ENCODE assay signal across 24 mouse cellular contexts in genomic region chr8:57575336-57575735, GRCm38 (mm10).
A peak's percentile ranks its signal among the peaks of the same experiment; 100 is the strongest.
DNase-seq lines count a peak whose midpoint lies in the region; ATAC-seq lines count a peak whose summit lies in the region.
"Had no signal": no experiment of that assay in that cellular context is flagged by ENCODE, and none has a peak within 500 bp of the region (broad histone marks: within the 10 kb centered on the region; RNA-seq: fewer than 3 reads in every experiment).

No protein-coding gene starts in this region.

- WGBS in liver, embryonic 13.5 days (ENCODE audit: insufficient replicate concordance): 73% methylated on average over 9 of the region's 9 CpGs

- no peak overlapping the region for H3K4me3 ChIP-seq in liver, embryonic 13.5 days (replicated peaks)
- H3K4me3 ChIP-seq: embryonic facial prominence, embryonic 15.5 days; forebrain, embryonic 10.5 days; gastrocnemius, adult 2 months; heart, embryonic 10.5 days; hindbrain, embryonic 10.5 days; left cerebral cortex, adult 2 months; limb, embryonic 10.5 days; midbrain, embryonic 10.5 days; neural tube, embryonic 13.5 days had no signal

- peak overlapping the region; percentile 48; the same call in 1 of the 2 replicates for H3K4me2 ChIP-seq in liver, embryonic 13.5 days
- H3K4me2 ChIP-seq: embryonic facial prominence, embryonic 15.5 days; neural tube, embryonic 13.5 days had no signal

- H3K9ac ChIP-seq in liver, embryonic 13.5 days: peak overlapping the region; percentile 22; the same call in 1 of the 2 replicates
- H3K9ac ChIP-seq: embryonic facial prominence, embryonic 15.5 days; neural tube, embryonic 13.5 days had no signal

- H3K36me3 ChIP-seq in liver, embryonic 13.5 days: no peaks in the 10 kb centered on the region
- H3K36me3 ChIP-seq: embryonic facial prominence, embryonic 15.5 days; heart, embryonic 10.5 days; hindbrain, embryonic 10.5 days; neural tube, embryonic 13.5 days had no signal

- H3K9me3 ChIP-seq in liver, embryonic 13.5 days (replicated peaks): no peaks in the 10 kb centered on the region
- H3K9me3 ChIP-seq: embryonic facial prominence, embryonic 15.5 days; forebrain, embryonic 10.5 days; heart, embryonic 10.5 days; hindbrain, embryonic 10.5 days; limb, embryonic 10.5 days; midbrain, embryonic 10.5 days; neural tube, embryonic 13.5 days had no signal

- intact Hi-C loops in left cerebral cortex, postnatal 14 days (cut with DNase I): no loop called here

- DNase-seq in CD4-positive, CD25-positive, alpha-beta regulatory T cell, adult 2 months (ENCODE audit: low read depth, low spot score): peak; percentile 10
- peak; percentile 29 for DNase-seq in A20 (ENCODE audit: low read depth, low spot score)
- no peak for DNase-seq in liver, embryonic 13.5 days
- peak; percentile 60 for DNase-seq in thymus, postnatal 0 days (ENCODE audit: low spot score)
- DNase-seq in adrenal gland, postnatal 4 days (ENCODE audit: low spot score in 2 of 2): no peak
- DNase-seq in cerebellum, postnatal 4 days (ENCODE audit: low spot score in 2 of 2): no peak
- no peak for DNase-seq in left cerebral cortex, postnatal 14 days (ENCODE audit: low spot score in 2 of 2)
- DNase-seq: adrenal gland, adult 2 months; cerebellum, postnatal 10 days; gastrocnemius, adult 2 months; kidney, adult 18-20 months; kidney, postnatal 14 days; lung, adult 18-20 months; lung, postnatal 36 days; spleen, adult 18-20 months had no signal

- no peak for ATAC-seq in CD4-positive, CD25-positive, alpha-beta regulatory T cell, adult 4 months
- no peak for ATAC-seq in liver, embryonic 13.5 days (ENCODE audit: low read depth)

- H3K27ac ChIP-seq in liver, embryonic 13.5 days: peak overlapping the region; percentile 76
- H3K27ac ChIP-seq: embryonic facial prominence, embryonic 15.5 days; left cerebral cortex, adult 2 months; limb, embryonic 10.5 days; midbrain, embryonic 10.5 days; neural tube, embryonic 13.5 days had no signal

- peaks cover 42% of the 10 kb centered on the region for H3K4me1 ChIP-seq in liver, embryonic 13.5 days (replicated peaks)

- no peaks in the 10 kb centered on the region for H3K27me3 ChIP-seq in liver, embryonic 13.5 days
- H3K27me3 ChIP-seq: embryonic facial prominence, embryonic 15.5 days; neural tube, embryonic 13.5 days had no signal

Comparison
In these comparisons a context has a peak if more than half of its experiments do, and no peak if none do; other contexts are left out.
1. DNase-seq: peak in CD4-positive, CD25-positive, alpha-beta regulatory T cell, adult 2 months (single experiment), A20 (single experiment) and thymus, postnatal 0 days (single experiment); none in liver, embryonic 13.5 days (single experiment), adrenal gland, postnatal 4 days (0 of 2), cerebellum, postnatal 4 days (0 of 2) and left cerebral cortex, postnatal 14 days (0 of 2).